Mouse (Mus musculus) G1E (cell line): ENCODE data around the gene Ddx56. TPM values are rescaled to one million over a fixed set of nuclear protein-coding genes. Genes with fewer than 3 reads are reported as not detected.
"Not testable (repeated sequence)": the region's sequence is repeated elsewhere in the genome, so short reads cannot be mapped to it uniquely, and the experiment has no call there.

ENCODE experiments used
- ATAC-seq: 2 replicates; pipeline ENCODE4 v1.8.0; 2016; ENCODE audit warnings: mild to moderate bottlenecking; ENCODE audit not compliant: insufficient number of reproducible peaks, poor library complexity, low FRiP score, severe bottlenecking; ENCODE audit errors: extremely low read depth
- DNase-seq: peaks from one replicate; pipeline ENCODE4 v3.0.0; 2012; ENCODE audit warnings: low spot score
- H3K27me3 ChIP-seq: 2 replicates; pipeline ENCODE4 v1.6.1; 2012; ENCODE audit warnings: mild to moderate bottlenecking, low read length, inconsistent platforms; ENCODE audit not compliant: insufficient read depth
- H3K36me3 ChIP-seq: replicated peaks from 2 replicates; pipeline ENCODE3; 2012; ENCODE audit warnings: mild to moderate bottlenecking, inconsistent platforms
- H3K4me1 ChIP-seq: 2 replicates; pipeline ENCODE4 v1.6.1; 2012; ENCODE audit warnings: low read depth, low read length, inconsistent platforms, mixed read lengths; ENCODE audit not compliant: insufficient read depth
- H3K4me3 ChIP-seq: 2 replicates; pipeline ENCODE4 v1.5.1; 2012; ENCODE audit warnings: low read depth, mild to moderate bottlenecking, inconsistent platforms, low read length, moderate library complexity, mixed read lengths
- H3K9me3 ChIP-seq: replicated peaks from 2 replicates; pipeline ENCODE4 v1.6.1; 2012; ENCODE audit warnings: inconsistent platforms
- CTCF ChIP-seq: IDR thresholded peaks from 2 replicates; pipeline ENCODE4 v1.5.1; 2012; ENCODE audit warnings: low read depth, low read length, inconsistent platforms, mixed read lengths
- GATA1 ChIP-seq: IDR thresholded peaks from 2 replicates; pipeline ENCODE4 v1.6.1; 2012; ENCODE audit warnings: borderline replicate concordance, low read length, inconsistent platforms, mixed read lengths
- GATA2 ChIP-seq: IDR thresholded peaks from 2 replicates; pipeline ENCODE4 v1.6.1; 2012; ENCODE audit warnings: low read depth, low read length, inconsistent platforms, borderline replicate concordance
- POLR2AphosphoS5 ChIP-seq: IDR thresholded peaks from 2 replicates; pipeline ENCODE4 v1.6.1; 2012; ENCODE audit warnings: low read depth, low read length, inconsistent platforms; ENCODE audit not compliant: insufficient replicate concordance
- TAL1 ChIP-seq: conservative IDR thresholded peaks from 2 replicates; pipeline ENCODE4 v1.6.1; 2012; ENCODE audit warnings: low read depth, low read length, inconsistent platforms, mixed read lengths
- polyA plus RNA-seq: library from polyadenylated mRNA; stranded (reverse); fragments of >175 nt; gene quantifications from 2 replicates; pipeline ENCODE4 v1.2.3, GENCODE M21; 2012
- total RNA-seq, 2 experiments: library from RNA; stranded (forward) in 1 of 2; stranded (reverse) in 1 of 2; fragments of 200-1000 nt in 1 of 2; fragments of >200 nt in 1 of 2; fragmentation: Nextera tagmentation in 1 of 2; gene quantifications; 2 replicates each; pipeline ENCODE4 v1.2.3; 2014 to 2017

Ddx56 gene
- total and polyA plus RNA-seq, 3 experiments: 20.4 to 42.5 (median 40.6) TPM

DNA sequence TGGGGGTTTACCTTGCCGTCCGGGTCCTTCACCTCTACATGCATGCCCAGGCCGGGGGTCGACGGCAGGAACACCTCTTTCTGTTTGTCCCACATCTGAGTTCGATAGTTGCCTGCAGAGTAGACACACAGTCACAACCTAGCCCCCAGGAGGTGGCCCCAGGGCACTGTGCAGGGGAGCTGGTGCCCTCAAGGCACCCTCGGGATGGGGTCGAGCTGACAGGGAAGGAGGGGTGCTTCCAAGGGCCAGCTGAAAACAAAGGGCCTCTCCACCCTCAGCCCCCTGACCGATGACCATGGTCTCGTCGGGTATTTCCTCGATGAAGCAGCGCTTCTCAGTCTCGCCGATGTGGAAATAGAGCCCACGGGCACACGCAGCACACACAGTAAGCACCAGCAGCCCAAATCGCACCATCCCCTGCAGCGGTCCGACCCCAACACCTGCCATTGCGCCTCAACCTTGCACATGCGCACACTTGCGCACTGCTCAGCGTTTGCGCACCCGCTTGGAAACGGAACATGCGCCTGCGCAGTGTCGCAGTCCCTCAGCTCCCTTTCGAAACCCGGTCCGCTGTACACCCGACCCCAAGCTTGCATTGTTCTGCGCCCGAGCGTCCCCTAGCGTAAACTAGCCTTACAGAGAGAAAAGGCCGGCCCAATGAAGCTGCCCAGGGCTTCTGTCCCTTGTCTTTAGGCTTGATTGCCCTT is 7.0 kb upstream of the Ddx56 start, which contains the start of gene Tmed4:
Gene Tmed4 (minus strand): TSS at position 484 of the 707 bp plus-strand sequence.
- peaks cover 18% of the 10 kb centered on the region for H3K4me1 ChIP-seq
- DNase-seq: peak; percentile 94
- peak within 1 kb of the TSS; percentile 97 for H3K4me3 ChIP-seq
- peak; percentile 86 for ATAC-seq
- no peaks in the 10 kb centered on the region for H3K9me3 ChIP-seq
- H3K36me3 ChIP-seq: peaks cover 37% of the 10 kb centered on the region
- TF ChIP-seq GATA2 (no peak), CTCF (peak; percentile 47)
- H3K27me3 ChIP-seq: no peaks in the 10 kb centered on the region

GRCm38 (mm10) chr11:6273607-6274006 is 6.0 kb upstream of the Ddx56 start:
- DNase-seq: no peak
- H3K27me3 ChIP-seq: no peaks in the 10 kb centered on the region

DNA sequence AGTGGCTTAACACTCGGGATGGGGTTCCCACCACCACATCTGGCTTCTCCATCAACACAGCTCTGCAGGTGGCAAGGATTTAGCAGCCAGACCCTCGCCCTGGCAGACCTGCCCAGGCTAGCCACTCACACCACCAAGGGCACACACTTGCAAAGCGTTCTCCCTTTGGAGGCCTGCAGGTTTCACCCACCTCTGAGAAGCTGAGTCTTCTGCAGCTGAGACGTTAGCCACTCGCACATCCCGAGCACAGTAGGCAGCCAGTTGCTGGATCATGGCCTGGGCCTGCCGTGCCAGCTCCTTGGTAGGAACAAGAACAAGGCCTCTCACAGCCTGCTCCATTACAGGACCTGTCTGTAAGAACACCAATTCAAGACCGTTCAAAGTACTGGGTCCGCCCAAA is 951 bp downstream of the Ddx56 start:
- H3K27me3 ChIP-seq: no peaks in the 10 kb centered on the region
- no peak for DNase-seq
- no peak for TF ChIP-seq POLR2AphosphoS5
- H3K4me3 ChIP-seq: peak overlapping the region; percentile 99
- H3K36me3 ChIP-seq: peaks cover 77% of the 10 kb centered on the region
- H3K4me1 ChIP-seq: peaks cover 59% of the 10 kb centered on the region
- no peak for ATAC-seq
- no peaks in the 10 kb centered on the region for H3K9me3 ChIP-seq

More at GRCm38 (mm10) chr11:6273607-6274006, 6.0 kb upstream of the Ddx56 start:
- peaks cover 45% of the 10 kb centered on the region for H3K36me3 ChIP-seq
- no peaks in the 10 kb centered on the region for H3K9me3 ChIP-seq
- H3K4me3 ChIP-seq: peak overlapping the region; percentile 97
- peaks cover 27% of the 10 kb centered on the region for H3K4me1 ChIP-seq
- ATAC-seq: no peak
- TF ChIP-seq POLR2AphosphoS5 (no peak), GATA2 (no peak), GATA1 (no peak), TAL1 (no peak), CTCF (no peak)

DNA sequence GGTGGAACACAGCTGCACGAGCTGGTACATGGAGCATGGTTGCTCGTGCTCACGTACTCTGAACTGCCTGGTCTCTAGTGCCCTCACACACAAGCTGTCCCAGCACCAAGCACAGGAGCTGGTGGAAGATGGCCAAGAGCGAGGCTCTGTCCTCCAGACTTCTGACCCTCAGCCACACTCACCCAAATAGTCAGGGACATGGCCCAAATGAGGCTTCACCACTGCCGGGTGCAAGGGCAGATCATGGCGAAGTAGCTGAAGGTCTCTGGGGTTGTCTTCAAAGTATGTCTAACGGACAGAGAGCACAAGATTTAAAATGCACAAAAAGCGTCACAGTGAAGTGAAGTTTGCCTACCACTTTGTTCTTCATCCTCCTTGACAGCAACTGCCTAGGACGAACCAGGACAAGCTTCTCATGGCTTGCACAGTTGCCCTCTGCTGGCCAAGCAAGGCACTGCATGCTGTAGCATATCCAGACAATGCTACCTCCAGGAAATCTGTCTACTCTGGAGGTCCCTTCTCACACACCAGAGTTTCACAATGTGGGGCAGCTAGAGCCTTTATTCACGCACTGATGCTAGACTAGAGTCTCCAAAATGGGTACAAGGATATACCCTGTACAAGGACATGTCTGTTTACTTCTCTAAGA is 6.0 kb downstream of the Ddx56 start:
- Histone ChIP-seq H3K36me3 (peaks cover 98% of the 10 kb centered on the region), H3K4me3 (no peak overlapping the region), H3K9me3 (no peaks in the 10 kb centered on the region), H3K27me3 (no peaks in the 10 kb centered on the region), H3K4me1 (peaks cover 76% of the 10 kb centered on the region)
- no peak for TF ChIP-seq GATA1
- TF ChIP-seq TAL1: no peak
- TF ChIP-seq CTCF: peak; percentile 100
- ATAC-seq: no peak
- no peak for DNase-seq

DNA sequence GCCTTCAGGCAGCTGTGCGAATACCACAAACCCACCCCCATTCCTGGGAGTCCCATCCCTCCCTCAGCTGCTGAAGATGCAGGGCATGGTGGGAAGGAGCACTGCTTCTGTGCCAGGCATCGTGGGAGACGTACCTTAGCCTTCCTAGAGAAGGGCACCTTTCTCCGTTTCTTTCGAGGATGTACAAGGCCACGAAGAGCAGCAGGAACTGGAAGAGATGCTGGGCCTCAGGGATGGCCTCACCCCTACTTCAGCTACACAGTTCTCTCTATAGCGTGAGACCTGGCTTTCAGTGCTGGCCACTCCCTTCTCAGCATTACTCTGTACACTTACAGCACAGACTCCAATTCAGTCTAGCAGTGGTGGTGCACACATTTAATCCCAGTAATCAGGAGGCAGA is 8.2 kb downstream of the Ddx56 start:
- ATAC-seq: no peak
- H3K36me3 ChIP-seq: peaks cover 81% of the 10 kb centered on the region
- no peak overlapping the region for H3K4me3 ChIP-seq
- TF ChIP-seq CTCF (no peak), POLR2AphosphoS5 (no peak), TAL1 (no peak), GATA2 (no peak), GATA1 (no peak)
- no peaks in the 10 kb centered on the region for H3K27me3 ChIP-seq
- peaks cover 59% of the 10 kb centered on the region for H3K4me1 ChIP-seq
- no peaks in the 10 kb centered on the region for H3K9me3 ChIP-seq
- DNase-seq: no peak

DNA sequence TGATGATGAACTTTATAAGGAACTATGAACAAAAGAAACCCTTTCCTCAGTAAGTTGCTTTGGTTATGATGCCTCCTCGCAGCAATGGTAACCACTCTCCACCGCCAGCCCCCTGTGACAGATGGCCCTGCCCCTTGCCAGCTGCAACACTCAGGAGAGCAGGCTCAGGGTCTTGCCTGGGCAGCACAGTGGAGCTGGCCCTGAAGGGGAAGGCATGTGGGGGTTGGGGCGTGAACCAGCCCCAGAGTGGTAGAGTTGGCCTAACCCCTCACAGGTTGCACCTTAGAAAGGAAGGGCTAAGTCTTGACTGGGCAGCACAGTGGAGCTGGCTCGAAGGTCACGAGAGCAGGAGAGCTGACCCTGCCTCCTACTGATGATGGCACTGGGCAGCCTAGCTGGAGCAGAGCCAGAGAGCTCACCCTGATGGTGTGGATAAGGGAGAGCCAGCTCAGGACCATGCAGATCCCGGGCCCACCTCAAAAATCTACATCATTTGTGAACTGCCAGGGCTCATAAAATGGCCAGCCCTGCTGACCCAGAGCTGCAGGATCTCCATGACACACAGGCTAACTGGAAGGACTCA is 11.0 kb downstream of the Ddx56 start:
- peaks cover 53% of the 10 kb centered on the region for H3K36me3 ChIP-seq
- H3K4me3 ChIP-seq: no peak overlapping the region
- H3K9me3 ChIP-seq: no peaks in the 10 kb centered on the region
- DNase-seq (no peak), ATAC-seq (no peak)
- no peak for TF ChIP-seq TAL1
- no peak for TF ChIP-seq CTCF
- no peak for TF ChIP-seq GATA2
- TF ChIP-seq GATA1: no peak
- TF ChIP-seq POLR2AphosphoS5: peak; percentile 82; the same call in 1 of the 2 replicates
- peaks cover 14% of the 10 kb centered on the region for H3K27me3 ChIP-seq
- H3K4me1 ChIP-seq: peaks cover 41% of the 10 kb centered on the region

DNA sequence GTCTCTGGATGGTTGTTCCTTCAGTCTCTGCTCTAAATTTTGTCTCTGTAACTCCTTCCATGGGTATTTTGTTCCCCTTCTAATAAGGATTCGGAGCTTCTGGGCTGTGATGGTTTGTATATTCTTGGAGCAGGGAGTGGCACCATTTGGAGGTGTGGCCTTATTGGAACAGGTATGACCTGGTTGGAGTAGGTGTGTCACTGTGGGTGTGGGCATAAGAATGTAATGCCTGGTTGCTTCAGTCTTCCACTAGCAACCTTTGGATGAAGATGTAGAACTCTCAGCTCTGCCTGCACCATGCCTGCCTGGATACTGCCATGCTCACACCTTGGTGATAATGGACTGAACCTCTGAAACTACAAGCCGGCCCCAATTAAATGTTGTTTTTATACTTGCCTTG is 13.0 kb downstream of the Ddx56 start:
- Histone ChIP-seq H3K4me1 (peaks cover 27% of the 10 kb centered on the region), H3K36me3 (peaks cover 34% of the 10 kb centered on the region), H3K27me3 (peaks cover 19% of the 10 kb centered on the region)
- H3K4me3 ChIP-seq, H3K9me3 ChIP-seq, ATAC-seq, DNase-seq: not testable (repeated sequence)
